4 mouse cellular contexts compared by ENCODE assay signal in the genomic region with DNA sequence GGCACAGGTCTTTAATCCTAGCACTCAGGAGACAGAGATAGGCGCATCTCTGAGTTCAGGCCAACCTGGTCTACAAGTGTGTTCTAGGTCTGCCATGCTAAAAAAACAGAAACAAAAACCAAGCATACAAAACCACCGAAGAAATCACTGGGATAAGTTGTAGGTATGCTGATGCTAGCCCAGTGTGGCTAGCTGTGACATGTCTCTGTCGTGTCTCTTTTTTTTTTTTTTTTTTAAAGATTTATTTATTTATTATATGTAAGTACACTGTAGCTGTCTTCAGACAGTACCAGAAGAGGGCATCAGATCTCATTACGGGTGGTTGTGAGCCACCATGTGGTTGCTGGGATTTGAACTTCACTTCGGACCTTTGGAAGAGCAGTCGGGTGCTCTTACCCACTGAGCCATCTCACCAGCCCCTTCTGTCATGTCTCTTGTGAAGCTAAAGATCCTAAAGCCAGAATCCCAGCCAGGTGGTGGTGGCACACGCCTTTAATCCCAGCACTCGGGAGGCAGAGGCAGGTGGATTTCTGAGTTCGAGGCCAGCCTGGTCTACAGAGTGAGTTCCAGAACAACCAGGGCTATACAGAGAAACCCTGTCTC. TPM values are rescaled to one million over a fixed set of nuclear protein-coding genes. Genes with fewer than 3 reads are reported as not detected.
"Had no signal": no experiment of that assay in that cellular context is flagged by ENCODE, and none has a peak within 500 bp of the region (broad histone marks: within the 10 kb centered on the region; RNA-seq: fewer than 3 reads in every experiment).

No protein-coding gene starts in this region.

RNA-seq across cellular contexts. Expression of a gene that starts 18.1 kb away (rescaled TPM):
- total RNA-seq: left cerebral cortex, postnatal 4 days had no signal
- polyA plus RNA-seq: midbrain, embryonic 16.5 days had no signal

RNA-seq across cellular contexts. Expression of a gene that starts 20.8 kb away (rescaled TPM):
- total RNA-seq: liver, adult 2 months had no signal
- polyA plus RNA-seq: midbrain, embryonic 12.5 days had no signal
